Mouse (Mus musculus): ENCODE results near the gene Cdx2.
A peak's percentile ranks its signal among the peaks of the same experiment; 100 is the strongest.

Gene Cdx2

DNA sequence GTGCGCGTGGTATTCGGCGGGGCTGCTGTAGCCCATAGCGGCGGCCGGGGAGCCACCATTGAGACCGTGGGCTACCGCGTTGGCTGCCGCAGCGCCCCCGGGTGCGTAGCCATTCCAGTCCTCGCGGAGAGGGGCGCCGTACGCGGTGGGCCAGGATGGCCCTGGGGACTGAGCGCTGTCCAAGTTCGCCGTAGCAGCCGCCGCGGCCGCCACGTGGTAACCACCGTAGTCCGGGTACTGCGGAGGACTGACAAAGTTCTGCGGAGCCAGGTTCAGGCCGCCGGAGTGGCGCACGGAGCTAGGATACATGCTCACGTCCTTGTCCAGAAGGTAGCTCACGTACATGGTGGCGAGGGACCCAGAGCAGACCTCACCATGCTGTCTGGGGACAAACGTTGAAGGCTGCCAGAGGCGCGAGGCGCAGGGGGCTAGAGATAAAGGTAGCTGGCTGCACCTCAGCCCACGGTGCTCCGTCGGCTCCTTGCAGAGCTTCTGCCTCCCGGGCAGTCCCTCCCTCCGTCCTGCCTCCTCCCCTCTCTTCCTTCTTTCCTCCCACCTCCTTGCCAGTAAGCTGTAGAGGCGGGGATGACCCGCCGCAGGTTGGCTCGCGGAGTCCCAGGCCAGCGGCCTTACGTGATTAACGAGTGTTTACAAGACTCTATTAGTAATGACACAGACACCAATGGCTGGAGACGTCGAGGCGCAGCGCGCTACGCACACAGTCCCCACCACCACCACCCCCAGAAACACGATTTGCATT, at the start of gene Cdx2:
Gene Cdx2, minus strand, starts transcription at position 633 of the 760 bp plus-strand sequence.
- DNase-seq: no peak

DNA sequence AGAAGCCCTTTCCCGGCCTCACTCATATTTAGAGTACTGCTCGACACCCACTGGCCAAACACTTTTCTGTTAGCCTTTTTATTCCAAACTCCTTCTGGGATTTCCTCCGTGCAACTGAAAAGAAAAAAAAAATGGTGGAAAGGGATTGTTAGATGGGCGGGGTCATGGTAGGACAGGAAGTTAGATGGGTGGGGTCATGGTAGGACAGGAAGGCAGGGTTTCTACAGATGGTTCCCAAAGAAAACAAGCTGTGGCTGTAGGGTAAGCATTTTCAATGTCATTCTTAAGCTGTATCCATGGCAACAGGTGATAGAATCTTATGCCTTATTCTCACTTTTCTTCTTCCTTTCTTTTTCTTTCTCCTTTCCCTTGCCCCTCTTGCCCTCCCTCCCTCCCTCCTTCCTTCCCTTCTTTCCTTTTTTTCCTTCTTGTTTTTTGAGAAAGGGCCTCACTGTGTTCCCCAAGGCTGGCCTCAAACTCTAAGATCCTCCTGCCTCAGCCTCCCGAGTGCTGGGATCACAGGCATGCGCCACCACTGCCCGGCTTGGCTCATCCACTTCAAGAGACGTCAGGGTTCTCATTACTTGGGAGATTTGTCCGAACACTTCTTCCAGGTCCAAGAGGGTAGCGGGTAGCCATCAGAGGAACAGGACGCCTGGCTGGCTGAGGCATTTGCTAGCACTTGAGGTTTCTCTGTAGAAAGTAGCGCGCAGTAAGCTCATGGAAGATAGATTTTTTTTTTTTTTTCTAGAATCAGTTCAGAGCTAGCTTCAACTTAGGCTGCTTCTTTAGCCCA, 49.4 kb upstream of the Cdx2 start:
- no peak for DNase-seq

DNA sequence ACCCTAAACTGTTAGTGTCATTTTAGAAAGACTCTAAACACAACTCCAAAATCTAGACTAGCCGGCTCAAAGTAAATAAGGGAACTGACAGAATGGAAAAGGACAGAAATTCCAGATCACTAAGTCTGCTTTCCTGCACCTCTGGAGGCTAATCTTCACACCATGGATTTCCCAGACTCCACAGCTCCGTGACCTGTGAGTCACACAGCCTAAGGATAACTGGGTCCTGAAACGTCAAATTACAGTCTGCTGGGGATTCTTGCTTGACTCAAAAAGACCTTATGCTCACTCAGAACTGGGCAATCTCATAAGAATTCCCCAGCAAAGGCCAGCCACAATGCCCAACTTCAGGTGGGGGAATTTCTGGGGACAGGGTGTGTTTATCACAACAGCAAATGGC, 48.7 kb upstream of the Cdx2 start:
- DNase-seq: no peak

DNA sequence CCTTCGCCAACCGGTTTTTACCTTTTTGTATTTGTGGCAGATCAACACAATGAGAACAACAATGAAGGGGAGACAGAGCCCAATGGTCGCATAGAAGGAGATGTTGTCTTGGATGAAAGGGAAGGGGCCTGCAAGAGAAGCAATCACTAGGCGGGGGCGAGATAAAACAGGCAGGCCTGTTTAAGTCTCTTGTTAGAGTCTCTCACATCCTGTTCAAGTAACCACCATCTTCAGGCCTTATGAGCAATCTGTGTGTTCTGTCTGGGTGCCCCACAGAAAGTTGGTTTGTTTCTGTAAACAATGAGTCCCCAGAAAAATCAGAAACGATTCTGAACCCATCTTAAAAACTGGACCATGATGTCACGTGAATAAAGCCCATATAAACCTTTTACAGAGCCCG, 47.9 kb upstream of the Cdx2 start:
- no peak for DNase-seq

DNA sequence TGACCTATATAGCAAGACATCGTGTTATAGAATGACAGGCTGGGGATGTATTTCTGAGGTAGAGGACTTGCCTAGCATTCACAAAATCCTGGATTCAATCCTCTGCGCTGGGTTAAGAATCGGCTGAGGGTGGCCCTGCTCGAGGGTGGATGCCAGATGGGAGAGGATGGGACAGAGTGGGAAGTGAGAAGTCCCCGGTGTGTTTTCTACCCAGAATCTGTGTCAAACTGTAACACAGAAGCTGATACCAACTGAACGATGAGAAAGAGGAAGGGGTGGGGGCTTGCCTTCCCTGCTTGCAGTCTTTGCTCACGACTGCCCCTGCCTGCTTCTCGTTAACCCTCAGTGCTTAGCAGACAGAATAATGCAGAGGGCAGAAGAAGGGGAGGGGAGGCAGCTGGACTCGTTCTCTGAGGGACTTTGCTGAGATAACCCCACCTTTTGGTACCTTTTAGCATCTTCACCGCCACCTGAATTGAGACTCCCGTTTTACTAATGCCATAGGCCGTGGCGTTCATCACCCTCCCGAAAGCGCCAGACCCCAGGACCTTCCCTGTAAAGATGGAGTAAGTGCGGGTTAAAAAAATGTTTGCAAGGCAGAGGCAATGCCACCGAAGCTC, 47.2 kb upstream of the Cdx2 start:
- no peak for DNase-seq

DNA sequence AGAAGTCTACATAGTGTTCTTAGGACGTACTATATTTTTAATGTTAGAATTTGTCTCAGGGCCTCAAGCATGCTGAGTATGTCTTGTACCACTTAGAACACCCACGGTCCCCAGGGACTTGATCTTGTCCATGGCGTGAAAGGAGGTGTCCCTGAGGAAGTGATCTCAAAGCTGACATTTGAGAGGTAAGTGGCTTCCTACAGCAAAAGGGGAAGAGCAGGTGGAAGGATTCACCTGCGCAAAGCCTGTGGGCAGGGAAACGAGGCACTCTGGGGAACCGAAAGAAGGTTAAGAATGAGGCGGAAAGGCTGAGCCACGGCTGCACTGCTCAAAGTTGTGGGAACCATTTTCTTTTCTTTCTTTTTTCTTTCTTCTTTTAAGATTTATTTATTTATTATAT, 44.9 kb upstream of the Cdx2 start:
- no peak for DNase-seq

DNA sequence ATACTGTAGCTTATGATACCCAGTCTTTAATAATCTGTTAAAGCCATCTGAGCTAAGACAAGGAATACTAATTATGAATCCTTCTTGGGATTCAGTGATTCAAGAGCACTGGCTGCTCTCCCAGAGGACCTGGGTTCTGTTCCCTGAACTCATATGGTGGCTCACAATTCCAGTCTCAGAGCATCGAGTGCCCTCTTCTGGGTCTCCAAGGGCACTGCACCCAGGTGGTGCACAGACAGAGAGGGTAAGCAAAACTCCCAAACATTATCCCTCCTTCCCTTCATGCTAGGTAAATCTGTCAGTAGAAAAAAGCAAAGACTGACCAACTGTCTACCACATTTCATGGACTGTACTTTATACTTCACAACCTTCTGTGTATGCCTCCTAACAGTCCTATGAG, 38.9 kb upstream of the Cdx2 start:
- DNase-seq: no peak

DNA sequence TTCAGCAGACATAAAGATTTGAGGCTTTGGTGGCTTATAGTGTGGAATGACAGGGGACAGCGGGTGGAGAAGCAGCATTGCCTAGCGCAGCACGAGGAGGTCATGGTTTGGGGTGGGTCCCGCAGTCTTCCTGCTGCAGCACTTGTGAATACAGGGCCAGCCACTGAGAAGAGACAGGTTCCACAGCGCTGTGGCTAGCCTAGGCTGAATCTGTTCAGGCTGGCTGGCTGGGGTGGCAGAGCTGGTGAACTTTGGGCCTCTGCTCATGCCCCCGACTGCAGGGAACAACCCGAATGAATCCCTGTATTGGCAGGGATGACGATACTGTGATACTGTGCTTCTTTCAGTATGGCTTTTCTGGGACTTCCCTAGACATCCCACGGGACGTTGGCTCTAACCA, 36.8 kb upstream of the Cdx2 start:
- no peak for DNase-seq

DNA sequence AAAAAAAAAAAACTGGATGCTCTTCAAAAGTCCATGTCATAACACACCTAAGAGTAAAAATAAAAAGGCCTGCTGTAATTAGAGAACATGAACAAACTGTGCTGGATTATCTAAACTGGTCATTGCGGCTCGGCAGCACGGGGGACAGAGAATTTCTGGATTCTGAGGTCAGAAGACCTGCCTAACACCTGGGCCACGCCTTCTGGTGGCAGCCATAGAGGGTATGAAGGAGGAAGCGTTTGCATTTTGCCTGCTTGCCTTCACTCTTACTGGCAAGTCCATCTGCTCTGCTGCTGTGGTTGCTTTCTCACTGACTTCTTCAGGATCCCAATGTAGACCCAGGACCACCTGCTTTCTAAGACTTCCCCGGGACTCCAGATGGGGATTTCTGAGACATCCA, 35.8 kb upstream of the Cdx2 start:
- no peak for DNase-seq

DNA sequence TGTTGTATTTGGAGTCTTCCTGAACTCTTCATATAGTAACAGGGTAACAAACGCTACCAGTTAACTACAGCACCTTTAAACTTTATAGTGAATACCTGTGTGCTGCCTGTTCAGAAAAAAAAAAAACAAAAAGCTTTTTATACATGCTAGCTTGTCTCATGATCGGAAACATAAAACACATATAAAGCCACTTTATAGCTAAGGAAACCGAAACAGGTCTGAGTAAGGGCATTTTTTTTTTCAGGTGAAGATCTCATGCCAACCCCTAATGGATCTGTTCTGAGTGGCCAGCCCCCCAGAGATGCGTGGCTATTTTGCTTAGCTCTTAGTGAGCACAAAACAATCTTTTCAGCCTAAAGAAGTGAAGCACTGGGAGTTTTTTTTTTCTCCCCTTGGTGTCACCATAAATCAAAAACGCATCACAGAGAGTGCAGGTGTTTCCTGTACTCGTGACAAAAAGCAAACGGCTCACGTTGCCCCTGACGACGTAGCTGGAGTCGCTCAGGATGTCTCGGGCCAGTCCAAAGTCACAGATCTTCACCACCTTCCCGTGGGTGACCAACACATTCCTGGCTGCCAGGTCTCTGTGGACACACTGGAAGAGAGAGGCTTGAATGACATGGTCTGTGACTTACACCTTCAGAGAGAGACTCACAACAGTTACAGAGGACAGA, 33.8 kb upstream of the Cdx2 start:
- no peak for DNase-seq

DNA sequence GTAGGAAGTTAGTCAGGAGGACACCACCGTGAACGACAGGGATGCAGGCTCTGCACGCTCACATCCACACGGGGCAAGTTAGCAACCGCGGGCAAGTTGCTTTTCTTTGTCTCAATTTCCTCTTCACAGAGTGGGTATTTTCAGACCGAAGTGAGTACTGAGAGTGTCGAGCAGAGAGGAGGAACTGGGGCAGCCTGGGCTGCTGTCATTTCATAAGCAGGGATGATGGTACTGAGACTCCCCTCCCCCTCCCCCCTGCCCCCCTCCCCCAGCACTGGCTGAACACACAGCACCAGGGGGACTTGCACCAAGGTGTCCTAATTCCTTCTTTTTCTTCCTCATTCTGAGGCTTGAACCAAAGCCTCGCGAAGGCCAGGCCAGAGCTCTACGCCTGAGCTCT, 32.5 kb upstream of the Cdx2 start:
- no peak for DNase-seq

DNA sequence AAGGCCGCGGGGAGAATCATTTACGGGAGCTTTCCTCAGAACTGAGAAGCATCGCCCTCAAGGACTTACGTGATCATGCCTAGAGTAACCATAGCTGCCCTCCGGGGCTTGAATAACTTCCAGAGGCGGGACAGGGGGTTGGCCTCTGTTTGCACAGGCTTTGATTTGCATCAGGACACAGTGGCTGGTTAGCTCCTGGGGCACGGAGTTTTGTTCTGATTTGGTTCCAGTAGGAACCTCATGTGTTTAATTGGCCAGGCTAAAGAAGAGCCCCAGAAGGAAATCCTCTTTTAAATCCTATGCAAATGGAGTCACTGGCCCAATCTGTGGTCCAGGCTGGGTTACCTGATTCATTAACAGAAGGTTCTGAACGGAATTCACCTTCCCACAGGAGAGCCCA, 31.9 kb upstream of the Cdx2 start:
- DNase-seq: no peak

DNA sequence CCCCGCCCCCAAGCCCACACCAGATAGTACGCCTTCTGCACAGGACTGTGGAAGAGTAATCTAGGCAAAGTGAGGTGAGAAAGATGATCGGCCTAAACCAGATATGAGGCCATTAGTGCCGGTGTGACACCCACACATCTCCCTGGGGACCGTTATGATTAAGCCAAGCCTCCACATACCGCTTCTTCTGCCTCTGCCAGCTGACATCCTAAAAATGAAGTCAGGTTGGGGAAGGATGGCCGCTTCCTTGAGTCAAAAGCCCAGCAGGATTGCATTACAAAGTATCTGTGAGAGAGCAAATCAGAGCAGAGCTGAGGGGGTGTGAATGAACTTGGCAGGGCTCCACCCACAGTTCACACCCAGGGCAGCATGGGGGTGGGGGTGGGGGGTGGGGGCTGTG, 25.6 kb upstream of the Cdx2 start:
- no peak for DNase-seq

DNA sequence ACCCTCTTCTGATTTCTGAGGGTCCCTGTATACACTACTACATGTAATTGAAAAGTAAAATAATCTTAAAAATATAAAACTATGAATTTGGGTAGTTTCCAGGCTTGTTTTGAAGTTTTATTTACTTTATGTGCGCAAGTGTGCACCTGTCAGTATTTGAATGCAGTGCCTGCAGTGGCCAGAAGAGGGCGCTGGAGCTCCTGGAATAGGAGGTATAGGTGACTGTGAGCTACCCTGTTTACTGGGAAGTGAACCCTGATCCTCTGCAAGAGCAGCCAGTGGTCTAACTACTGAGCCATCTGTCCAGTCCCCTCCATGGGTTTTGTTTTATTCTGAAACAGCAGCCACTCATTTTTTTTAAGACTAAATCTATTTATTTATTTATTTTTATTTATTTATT, 24.5 kb upstream of the Cdx2 start:
- peak; percentile 63 for DNase-seq

DNA sequence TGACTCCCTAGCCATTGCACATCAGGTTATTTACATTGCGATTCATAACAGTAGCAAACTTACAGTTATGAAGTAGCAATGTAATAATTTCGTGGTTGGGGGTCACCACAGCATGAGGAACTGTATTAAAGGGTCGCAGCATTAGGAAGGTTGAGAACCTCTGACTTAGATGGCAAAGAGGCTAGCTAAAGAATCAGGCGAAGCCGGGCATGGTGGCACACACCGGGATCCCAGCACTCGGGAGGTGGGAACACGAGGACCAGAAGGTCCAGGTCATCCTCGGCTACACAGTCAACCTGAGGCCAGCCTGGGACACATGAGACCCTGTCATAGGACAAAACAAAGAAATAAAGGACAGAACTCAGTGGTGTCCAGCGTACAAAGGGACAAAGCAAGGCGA, 22.9 kb upstream of the Cdx2 start:
- DNase-seq: no peak

DNA sequence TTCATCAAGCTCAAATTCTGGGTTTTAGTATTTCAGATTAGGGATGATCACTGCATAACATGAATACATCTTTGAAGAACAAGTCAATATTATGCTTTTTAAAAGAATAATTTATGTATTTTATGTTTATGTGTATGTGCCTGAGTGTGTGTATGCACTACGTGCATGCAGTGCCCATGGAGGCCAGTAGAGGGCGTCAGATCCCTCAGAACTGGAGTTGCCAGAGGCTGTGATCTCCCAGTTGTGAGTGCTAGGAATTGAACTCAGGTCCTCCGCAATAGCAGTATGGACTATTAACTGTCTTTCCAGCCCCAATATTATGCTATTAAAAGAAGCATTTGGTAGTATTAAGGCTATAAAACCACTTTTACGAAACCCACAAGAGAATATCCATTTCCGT, 20.6 kb upstream of the Cdx2 start:
- DNase-seq: no peak

DNA sequence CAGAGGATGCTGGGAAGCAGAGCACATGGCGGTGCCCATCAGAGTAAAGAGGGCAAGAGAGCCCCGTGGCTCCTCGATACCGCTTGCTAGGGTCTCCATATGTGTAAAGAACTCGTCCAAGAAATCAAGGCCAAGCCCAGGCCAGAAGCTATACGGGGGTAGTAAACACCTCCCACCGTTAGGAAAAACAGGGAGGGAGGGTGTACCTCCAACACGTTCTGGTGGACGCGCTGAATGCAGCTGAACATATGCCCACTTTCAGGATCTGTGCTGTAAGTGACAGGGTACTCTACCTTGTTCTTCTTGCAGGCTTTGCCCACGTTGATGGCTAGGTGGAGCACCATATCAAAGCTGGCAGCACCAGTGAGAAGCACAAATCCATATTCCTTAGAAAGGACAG, 18.9 kb upstream of the Cdx2 start:
- DNase-seq: no peak

DNA sequence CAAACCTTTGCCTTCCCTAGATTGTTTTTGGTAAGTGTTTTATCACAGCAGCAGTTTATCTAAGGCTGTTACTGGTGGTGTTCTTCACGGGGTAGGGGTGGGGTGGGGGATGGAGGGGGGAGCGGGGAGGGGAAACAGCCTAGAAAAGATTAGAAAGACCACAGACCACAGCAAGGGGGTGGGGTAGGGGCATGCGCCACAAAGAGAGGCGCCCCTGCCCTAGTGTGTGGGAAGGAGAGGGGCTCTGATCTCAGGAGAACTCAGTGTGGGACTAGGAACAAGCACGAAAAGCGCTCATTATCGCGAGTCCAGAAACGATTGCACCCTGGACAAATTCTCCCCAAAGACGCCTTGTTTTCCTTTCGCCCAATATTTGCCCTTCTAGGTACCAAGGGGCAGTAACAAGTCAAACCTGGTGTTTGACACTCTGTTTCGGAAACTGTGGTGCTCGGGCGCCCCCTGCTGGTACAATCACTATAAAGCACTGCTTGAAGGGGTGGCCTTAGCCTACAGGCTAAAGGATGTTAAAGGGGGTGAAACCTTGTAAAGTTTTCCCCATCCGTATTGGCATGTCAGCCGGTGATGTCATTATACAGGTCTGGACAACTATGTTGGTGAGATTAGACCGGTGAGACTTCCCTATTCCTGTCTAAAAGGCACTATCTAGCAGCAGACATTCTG, 16.3 kb upstream of the Cdx2 start:
- DNase-seq: peak; percentile 77

DNA sequence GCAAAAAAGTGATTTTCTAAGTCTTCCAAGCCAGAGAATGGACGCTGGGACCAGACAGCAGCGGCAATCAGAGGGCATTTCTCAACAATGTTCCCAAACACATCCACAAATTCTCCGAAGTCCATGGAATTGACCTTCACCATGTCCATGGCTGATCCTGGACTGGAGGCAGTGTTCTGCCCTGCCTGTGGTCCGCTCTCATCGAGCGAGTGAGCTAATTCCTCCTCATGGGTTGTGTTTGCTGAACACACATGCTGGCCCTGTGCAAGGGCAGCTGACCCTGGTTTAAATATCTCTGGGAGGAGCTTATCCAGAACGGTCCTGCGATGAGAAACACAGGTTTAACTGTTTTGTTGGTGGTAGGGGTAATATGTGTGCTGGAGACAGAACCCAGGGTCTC, 15.1 kb upstream of the Cdx2 start, which contains the start of gene Urad:
Gene Urad, minus strand, starts transcription at position 258 of the 400 bp plus-strand sequence.
- DNase-seq: no peak

DNA sequence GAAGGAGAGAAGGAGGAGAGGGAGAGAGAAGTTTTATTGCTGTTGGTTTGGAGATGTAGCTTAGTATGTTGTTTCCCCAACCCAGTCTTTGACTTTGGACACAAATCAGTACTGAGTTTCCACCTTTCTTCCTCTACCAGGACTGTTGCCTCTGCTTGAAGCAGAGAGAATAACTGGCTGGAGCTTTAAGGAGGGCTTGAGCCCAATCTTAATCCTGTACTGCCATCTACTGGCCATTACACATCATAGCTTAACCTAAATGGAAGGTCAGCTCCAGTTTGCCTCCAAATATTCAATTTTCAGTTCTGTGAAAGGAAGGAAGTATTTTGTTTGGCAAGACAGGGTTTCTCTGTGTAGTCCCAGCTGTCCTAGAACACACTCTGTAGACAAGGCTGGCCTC, 12.6 kb upstream of the Cdx2 start:
- no peak for DNase-seq

DNA sequence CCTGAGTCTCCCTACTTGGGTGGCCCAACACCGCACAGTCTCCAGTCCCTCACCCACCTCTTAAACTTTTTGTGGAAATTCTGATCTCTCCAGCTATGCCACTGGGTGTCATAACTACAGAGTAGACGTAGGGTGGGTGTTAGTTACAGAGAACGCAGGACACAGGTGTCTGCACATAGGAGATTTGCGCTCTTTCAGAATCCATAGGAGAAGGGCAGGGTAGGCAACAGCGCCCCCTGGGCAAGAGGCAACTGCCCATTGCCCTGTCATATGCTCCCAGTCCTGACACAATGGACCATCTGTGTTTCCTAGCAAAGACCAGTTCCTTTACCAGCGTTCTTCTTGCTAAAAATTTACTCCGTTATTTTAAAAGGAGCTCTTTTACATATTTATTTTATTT, 10.9 kb upstream of the Cdx2 start:
- DNase-seq: no peak

DNA sequence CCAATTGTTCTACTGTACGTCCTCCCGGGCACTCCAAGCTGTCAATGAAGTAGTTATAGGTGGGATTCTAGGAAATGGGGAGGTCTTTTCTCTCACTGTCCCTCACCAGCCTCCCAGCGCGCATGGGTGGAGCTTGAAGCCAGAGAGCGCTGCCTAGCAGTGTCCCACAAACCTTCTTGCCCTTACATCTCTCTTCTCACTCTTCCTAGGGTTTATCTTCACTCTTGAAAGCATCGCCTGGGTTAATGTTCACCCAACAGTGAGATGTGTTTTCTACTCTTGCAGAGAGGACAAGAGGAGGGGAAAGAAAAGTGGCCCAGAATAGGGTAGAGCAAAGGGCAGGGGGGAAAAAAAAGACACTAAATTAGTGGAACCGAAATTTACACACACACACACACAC, 10.3 kb upstream of the Cdx2 start:
- DNase-seq: no peak

Data from right cerebral cortex, postnatal 4 days (tissue).